Mouse (Mus musculus) cortical plate, adult 2 months (tissue): Measurements from ENCODE around the gene Akip1. TPM values are rescaled to one million over a fixed set of nuclear protein-coding genes. Genes with fewer than 3 reads are reported as not detected.

Source experiments
- H3K27ac ChIP-seq: fragments of 200-500 bp; 2 replicates; pipeline ENCODE4 v1.5.1; 2012; ENCODE audit warnings: low read length, control low read depth, inconsistent platforms; ENCODE audit not compliant: insufficient read depth
- H3K4me1 ChIP-seq: fragments of 200-500 bp; 2 replicates; pipeline ENCODE4 v1.6.1; 2011; ENCODE audit warnings: low read length; ENCODE audit not compliant: control insufficient read depth, insufficient read depth
- H3K4me3 ChIP-seq: fragments of 200-500 bp; 2 replicates; pipeline ENCODE4 v1.5.1; 2011; ENCODE audit warnings: mild to moderate bottlenecking, low read length, control low read depth; ENCODE audit not compliant: insufficient read depth
- CTCF ChIP-seq: fragments of 200-500 bp; IDR thresholded peaks from 2 replicates; pipeline ENCODE4 v1.5.1; 2011; ENCODE audit warnings: mild to moderate bottlenecking, control low read depth, low read length; ENCODE audit not compliant: insufficient read depth; ENCODE audit errors: extremely low read depth
- POLR2A ChIP-seq: fragments of 200-500 bp; IDR thresholded peaks from 2 replicates; pipeline ENCODE4 v1.6.1; 2011; ENCODE audit warnings: mild to moderate bottlenecking, low read length, control low read depth; ENCODE audit not compliant: insufficient read depth; ENCODE audit errors: extremely low read depth
- polyA plus RNA-seq: library from polyadenylated mRNA; depleted of rRNA; stranded (reverse); fragments of >200 nt; gene quantifications from 2 replicates; pipeline ENCODE4 v1.2.3, GENCODE M21; 2012

The Akip1 gene
- polyA plus RNA-seq, 1 experiment: 7.0 TPM

DNA sequence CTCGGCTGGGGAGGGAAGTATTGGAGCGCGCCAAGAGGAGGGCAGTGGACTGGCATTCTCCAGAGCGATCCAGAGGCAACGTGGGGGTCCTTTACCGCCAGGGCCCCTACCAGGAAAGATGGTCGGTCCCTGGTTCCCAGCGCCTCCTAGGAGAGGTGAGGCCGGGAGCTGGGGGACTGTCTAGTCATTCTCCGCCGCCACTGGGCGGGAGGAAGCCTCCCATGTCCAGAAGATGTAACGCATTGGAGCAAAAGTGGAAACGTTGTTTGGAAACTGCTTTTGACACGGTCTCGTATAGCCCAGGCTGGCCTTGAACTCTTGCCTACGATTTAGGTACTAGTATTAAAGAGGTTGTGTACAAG lies 507 bp downstream of the Akip1 start:
- no peak for TF ChIP-seq CTCF
- no peak for TF ChIP-seq POLR2A
- H3K27ac ChIP-seq: 0 out of 2 replicates have a peak overlapping the region, but pooled peaks have one; percentile 3
- H3K4me1 ChIP-seq: peaks cover 4% of the 10 kb centered on the region; the same call in 1 of the 2 replicates
- H3K4me3 ChIP-seq: peak overlapping the region; percentile 78

DNA sequence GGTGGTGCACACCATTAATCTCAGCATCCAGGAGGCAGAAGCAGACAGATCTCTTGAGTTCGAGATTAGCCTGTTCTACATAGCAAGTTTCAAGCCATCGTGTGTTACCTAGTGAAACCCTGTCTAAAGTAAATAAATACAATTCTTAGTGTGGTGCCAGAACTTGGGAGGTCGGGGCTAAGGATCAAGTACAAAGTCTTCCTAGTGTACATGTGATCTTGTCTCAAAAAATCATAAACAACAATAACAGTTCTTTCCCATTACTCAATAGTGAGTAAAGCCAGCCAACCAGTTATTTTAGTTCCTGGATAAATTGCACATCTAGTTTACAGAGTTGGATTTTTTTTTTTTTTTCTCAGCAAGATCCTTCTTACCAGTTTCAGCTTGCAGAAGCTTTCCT lies 971 bp downstream of the Akip1 start:
- Histone ChIP-seq H3K27ac (no peak overlapping the region), H3K4me3 (peak overlapping the region; percentile 78; the same call in 1 of the 2 replicates), H3K4me1 (peaks cover 4% of the 10 kb centered on the region; the same call in 1 of the 2 replicates)
- no peak for TF ChIP-seq CTCF
- no peak for TF ChIP-seq POLR2A

DNA sequence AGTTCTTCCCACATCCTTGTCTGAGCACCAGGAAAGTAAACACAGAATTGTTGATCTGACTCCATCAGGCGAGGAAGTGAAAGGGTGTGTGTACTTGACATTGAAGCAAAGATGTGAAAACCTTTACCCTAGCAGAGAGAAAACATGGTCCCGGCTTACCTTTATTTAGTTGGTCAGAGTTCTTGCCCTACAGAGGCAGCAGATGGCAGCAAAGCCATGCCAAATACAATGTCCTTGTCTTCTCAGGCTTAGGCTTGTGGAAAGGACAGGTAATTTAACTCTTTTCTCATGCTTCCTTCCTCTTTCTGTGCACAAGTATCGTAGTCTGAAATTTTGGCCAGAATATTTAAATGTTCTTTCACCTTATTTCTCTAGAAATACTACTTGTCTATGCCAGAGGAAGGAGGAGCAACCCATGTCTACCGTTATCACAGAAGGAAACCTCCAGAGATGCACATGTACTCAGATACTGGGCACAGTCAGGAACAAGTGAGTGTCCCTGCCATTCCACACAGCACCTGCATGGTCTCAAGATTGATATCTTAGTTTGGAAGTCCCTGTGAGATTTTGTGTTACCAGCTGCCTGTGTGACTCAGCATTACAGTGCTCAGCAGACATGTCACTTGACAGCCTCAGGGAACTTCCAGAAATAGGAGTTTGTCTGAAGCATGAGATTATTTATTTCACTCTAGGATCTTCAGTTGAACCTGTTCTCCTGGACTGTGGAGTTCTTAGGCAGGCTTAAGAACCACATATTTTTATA lies 3.7 kb downstream of the Akip1 start:
- no peak for TF ChIP-seq POLR2A
- peak; percentile 75 for TF ChIP-seq CTCF
- H3K4me1 ChIP-seq: peaks cover 4% of the 10 kb centered on the region; the same call in 1 of the 2 replicates
- no peak overlapping the region for H3K27ac ChIP-seq
- H3K4me3 ChIP-seq: no peak overlapping the region

DNA sequence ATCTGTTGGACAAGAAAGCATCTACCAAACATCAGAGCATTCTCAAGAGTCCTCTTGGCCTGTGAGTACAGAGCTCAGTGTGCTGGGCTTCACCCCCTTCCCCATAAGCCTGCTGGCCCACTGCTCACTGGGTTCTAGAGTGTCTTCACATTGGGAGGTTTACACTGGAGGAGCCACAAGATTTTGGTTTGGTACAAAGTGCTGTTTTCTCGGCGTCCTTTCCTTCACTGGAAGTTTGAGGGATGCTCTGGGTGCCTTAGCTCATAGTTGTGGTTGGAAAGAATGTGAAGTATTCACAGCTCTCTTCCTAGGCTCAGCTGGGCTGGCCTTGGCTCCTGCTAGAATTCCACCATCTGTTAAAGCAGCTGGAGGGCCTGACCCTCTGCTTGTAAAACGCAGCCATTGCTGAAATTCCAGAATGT lies 5.5 kb downstream of the Akip1 start:
- H3K27ac ChIP-seq: 0 out of 2 replicates have a peak overlapping the region, but pooled peaks have one; percentile 53
- TF ChIP-seq POLR2A (no peak), CTCF (no peak)
- H3K4me3 ChIP-seq: no peak overlapping the region

DNA sequence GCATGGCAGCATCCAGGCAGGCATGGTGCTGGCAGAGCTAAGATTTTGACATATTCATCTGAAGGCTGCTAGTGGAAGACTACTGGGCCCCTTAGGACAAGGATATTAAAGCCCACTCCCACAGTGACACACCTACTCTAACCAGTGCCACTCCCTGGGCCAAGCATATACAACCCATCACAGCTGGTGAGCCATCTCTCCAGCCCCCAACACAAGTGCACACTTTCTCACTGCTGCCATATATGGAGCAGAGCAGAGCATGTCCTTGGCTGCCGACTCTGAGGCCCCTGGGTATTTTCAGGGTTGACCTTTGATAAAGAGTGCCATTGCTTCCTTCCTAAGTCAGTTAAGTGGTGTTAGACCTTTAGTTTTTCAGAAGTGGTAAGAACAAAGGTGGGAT lies 6.6 kb downstream of the Akip1 start:
- Histone ChIP-seq H3K27ac (no peak overlapping the region), H3K4me3 (no peak overlapping the region), H3K4me1 (peaks cover 4% of the 10 kb centered on the region; the same call in 1 of the 2 replicates)
- TF ChIP-seq POLR2A: no peak

More for the DNA sequence above, 5.5 kb downstream of the Akip1 start:
- H3K4me1 ChIP-seq: peaks cover 4% of the 10 kb centered on the region; the same call in 1 of the 2 replicates

DNA sequence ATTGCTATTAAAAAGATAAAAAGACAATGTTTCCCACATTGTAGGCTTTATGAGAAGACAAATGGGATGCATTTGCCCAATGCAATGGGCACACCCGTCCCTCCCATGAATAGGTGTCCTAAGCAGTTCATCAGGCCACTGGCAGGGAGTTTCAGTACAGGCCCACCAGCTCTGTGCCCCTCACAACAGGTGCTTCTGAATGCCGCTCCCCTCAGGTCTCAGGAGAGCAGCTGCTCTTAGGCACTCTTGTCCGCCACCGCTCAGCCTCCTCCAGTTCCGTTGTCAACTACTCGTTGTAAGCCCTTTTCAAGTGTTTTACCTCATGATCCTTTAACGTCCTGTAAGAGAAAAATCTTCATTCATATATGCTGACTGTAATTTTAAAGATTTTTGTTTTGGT lies 8.7 kb downstream of the Akip1 start:
- Histone ChIP-seq H3K4me3 (no peak overlapping the region), H3K4me1 (peaks cover 4% of the 10 kb centered on the region; the same call in 1 of the 2 replicates), H3K27ac (no peak overlapping the region)
- no peak for TF ChIP-seq CTCF
- no peak for TF ChIP-seq POLR2A

DNA sequence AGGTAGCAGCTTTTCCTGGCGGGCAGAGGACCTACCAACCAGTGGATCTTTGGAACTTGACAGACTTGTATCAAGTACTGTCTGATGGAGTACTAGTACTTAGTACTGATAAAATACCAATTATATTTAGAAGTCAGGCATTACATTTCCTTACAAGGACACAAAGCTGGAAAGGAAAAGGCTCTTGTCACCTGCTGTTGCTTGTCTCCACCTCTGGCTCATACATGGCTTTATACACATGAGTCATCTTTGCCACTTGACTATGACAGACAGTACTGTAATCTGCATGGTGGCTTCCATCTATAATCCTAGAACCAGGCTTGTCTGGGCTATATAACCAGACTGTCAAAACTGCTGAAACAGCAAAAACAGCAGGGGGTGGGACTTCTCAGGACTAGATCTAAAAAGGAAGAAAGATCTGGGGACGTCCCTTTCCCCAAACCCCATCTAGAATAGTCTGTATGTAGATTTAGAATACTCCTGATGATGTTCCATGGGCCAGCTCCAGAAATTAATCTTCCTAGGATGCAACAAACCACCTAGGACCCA lies 10.0 kb downstream of the Akip1 start:
- TF ChIP-seq CTCF (no peak), POLR2A (no peak)
- Histone ChIP-seq H3K4me3 (no peak overlapping the region), H3K4me1 (no peaks in the 10 kb centered on the region)

DNA sequence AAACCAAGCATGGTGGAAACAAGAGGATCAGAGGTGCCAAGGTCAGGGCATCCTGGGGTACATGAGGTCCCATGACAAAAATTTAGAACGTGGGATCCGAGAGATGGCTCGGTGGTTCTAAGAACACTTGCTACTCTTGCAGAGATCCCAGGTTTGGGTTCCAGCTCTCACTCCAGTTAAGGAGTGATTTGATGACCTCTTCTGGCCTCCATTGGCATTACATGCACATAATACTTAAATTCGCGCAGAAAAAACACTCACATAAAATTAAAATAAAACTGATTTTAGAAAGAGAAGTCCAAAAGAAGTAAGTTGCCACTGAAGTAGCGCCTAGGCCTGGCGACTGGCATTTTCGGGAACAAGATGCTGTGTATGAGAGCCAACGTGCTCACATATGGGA lies 15.8 kb downstream of the Akip1 start:
- no peak overlapping the region for H3K27ac ChIP-seq
- no peak overlapping the region for H3K4me3 ChIP-seq
- no peaks in the 10 kb centered on the region for H3K4me1 ChIP-seq
- peak; percentile 56; the same call in 1 of the 2 replicates for TF ChIP-seq CTCF
- no peak for TF ChIP-seq POLR2A

More for the DNA sequence above, 10.0 kb downstream of the Akip1 start:
- no peak overlapping the region for H3K27ac ChIP-seq

DNA sequence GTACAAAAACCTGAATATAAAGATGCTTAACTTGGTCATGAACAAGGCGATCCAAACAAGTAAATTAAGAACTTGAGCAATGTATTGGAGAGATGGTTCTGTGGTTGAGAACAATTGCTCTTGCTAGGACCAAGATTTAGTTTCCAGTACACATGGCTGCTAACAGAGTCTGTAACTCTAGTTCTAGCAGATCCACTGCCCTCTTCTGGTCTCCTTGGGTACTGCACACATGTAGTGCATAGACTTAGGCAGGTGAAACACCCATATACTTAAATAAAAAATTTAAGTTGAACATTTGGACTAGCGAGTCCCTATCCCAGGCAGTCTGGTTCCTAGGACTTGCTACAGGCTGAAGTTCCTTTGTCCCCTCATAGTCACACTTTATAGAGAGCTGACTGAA lies 19.1 kb downstream of the Akip1 start:
- Histone ChIP-seq H3K4me1 (no peaks in the 10 kb centered on the region), H3K4me3 (no peak overlapping the region), H3K27ac (no peak overlapping the region)
- no peak for TF ChIP-seq POLR2A
- no peak for TF ChIP-seq CTCF

DNA sequence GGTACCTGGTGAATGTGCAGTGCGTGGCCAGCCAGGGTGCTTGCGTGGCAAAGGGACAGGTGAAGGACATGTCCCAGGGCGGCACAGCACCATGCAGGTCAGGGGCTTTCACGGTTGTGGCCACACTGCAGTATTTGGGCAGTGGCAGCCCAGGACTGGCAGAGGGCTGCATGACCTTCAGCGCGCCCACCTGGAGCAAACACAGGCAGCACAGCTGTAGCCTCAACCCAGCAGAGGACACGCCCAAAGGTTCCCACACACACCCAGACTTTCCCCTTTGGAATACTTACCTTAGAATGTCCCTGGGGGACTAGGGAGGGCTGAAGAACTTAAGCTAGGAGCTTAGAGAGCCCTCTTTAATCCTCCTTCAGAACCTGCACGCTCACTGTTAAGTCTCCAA lies 19.6 kb downstream of the Akip1 start:
- Histone ChIP-seq H3K27ac (no peak overlapping the region), H3K4me1 (no peaks in the 10 kb centered on the region), H3K4me3 (no peak overlapping the region)
- no peak for TF ChIP-seq CTCF
- no peak for TF ChIP-seq POLR2A
